Mouse (Mus musculus): Measurements from ENCODE around the gene Shtn1. TPM values are rescaled to one million over a fixed set of nuclear protein-coding genes. Genes with fewer than 3 reads are reported as not detected.

Shtn1 gene
- total RNA-seq (2015): 0.42 and 0.71 TPM in 2 replicates
- 1.1 and 1.3 TPM in 2 replicates for total RNA-seq (2017)

DNA sequence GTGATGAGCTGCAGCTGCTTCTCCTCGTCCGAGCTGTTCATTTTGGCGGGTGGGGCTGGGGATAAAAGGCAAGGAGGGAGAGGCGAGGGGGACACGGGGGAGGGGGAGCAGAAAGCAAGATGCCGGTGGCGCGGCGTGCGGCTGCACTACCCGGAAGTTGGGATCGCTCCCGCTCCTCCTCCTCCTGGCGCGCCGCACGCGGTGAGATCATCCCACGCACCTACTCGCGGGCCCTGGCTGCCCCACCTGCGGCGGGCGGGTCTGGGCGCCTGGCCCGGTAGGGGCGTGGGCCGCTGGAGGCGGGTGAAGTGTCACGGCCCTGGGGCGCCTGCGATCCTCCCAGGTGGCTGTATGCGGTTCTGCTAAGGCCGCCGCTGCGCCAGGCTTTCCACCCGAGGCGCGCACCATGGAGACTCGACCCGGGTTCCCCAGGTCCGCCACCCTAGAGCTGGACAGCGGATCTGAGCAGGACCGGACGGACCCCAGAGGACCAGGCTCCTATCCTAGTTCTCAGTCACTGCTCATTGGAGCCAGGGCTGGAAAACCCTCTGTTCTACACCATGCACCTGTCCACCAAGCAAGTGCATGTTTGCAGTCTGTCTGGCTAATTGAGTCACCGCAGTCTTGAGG is at the start of gene Shtn1:
Gene Shtn1 (minus strand): TSS at position 629 of the 630 bp plus-strand sequence.
- ATAC-seq (replicated peaks; ENCODE audit: poor library complexity): no peak

- 0 out of 2 replicates have a peak, but pooled peaks have one; percentile 29 for ATAC-seq (replicated peaks; ENCODE audit: poor library complexity)
Observed at GRCm38 (mm10) chr19:59114152-59114551, 38.3 kb upstream of the Shtn1 start.

DNA sequence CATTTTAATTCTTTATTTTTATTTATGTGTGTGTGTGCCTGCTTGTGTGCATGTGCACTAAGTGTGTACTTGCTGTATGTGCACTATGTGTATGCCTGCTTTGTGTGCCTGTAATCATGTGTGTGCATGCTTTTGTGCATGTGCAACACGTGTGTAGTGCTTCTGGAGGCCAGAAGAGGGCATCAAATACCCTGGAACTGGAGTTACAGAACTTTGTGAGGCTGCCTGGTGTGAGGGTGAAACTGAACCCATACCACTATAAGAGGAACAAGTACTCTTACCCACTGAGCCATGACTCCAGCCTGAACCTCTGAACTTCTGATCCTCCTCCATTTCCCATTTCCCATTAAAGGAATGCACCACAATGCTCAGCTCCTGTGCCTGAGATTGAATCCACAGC is 34.0 kb upstream of the Shtn1 start:
- ATAC-seq (replicated peaks; ENCODE audit: poor library complexity): no peak

DNA sequence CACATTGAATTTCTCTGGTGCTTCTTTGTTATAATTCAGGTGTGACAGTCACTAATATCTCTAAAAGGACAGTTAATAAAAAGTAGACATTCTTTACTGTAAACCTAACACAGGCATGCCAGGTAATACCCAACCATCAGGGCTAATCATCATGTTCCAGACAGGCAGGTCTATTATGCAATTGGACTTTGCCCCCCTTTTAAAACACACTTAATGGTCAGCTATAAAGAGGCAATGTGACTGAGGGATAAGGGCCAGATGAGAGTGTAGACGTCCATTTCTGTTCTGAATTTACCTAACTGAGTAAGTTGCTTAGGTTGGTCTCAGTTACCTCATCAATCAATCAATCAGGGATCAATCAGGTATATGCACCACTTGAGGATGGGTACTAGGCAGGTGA is 22.4 kb upstream of the Shtn1 start:
- no peak for ATAC-seq (replicated peaks; ENCODE audit: poor library complexity)

DNA sequence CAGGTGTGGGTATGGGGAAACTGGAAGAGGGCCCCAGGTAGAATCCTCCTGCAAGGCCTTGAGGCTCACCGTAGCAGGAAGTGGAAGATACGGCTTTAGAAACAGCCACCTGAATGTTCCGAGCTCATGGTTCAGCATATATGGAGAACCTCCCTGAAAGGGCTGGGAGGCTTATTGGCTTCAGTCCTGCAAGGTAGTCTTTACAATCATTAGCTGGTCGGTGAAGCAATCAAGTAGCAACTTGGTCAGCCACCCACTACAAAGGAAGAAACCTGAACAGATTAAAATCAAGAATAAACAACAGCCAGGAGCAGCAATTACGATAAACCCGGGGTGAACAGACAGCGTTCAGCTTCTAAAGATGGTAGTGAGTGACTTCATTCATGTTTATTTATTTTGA is 16.4 kb upstream of the Shtn1 start:
- ATAC-seq (replicated peaks; ENCODE audit: poor library complexity): no peak

- ATAC-seq (replicated peaks; ENCODE audit: poor library complexity): no peak
Observed at GRCm38 (mm10) chr19:59090337-59090736, 14.4 kb upstream of the Shtn1 start.

- no peak for ATAC-seq (replicated peaks; ENCODE audit: poor library complexity)
Observed at GRCm38 (mm10) chr19:59084296-59084695, 8.4 kb upstream of the Shtn1 start.

- no peak for ATAC-seq (replicated peaks; ENCODE audit: poor library complexity)
Observed at GRCm38 (mm10) chr19:59076131-59076530, 231 bp upstream of the Shtn1 start.

DNA sequence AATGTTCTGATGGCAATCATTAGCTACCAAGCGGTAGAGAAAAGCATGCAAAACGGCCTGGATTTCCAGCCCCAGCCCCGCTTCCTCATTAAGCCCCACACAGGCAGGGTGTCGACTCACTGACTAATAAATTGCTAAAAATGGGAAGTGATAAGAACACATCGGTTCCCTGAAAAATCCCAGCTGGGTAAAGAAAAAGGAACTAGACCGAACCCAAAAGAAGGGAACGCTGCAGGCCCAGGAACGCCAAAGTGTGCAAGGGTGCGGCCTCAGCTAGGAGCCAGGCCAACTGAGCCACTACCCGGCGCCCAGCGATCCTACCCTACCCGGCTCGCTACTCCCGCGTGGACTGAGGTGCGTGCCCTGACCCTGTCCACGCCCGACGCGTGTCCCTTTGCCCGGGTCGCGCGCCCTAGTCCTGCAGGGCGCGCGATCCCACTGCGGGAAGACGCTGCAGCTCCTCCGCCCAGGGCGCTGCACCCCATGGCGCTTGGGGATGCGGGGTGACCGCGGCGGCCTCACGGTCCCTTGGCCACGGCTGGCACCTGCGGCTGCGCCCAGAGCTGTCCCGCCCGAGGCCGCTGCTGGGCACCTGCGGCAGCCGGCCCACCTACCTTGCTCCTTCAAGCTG is 944 bp downstream of the Shtn1 start:
- ATAC-seq (replicated peaks; ENCODE audit: poor library complexity): peak; percentile 71

DNA sequence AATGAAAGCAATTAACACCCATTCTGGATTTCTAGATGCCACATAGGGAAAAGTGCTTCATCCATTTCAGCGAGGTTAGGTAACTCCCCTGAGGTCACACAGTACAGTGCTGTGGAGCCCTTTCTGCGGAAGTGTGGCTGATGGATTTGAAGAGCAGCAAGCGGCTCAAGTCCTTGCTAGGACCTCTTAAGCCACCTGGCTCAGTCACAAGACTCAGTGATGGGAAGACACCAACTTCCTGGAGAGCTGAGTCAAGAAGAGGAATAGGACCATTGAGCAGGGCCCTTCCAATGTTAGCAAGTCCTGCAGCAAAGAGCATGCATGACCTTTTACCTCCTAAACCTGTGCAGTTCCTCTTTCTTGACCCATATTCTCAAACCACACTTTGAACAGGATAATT is 1.5 kb downstream of the Shtn1 start:
- peak; percentile 30 for ATAC-seq (replicated peaks; ENCODE audit: poor library complexity)

GRCm38 (mm10) chr19:59073006-59073405 is 2.9 kb downstream of the Shtn1 start:
- no peak for ATAC-seq (replicated peaks; ENCODE audit: poor library complexity)

DNA sequence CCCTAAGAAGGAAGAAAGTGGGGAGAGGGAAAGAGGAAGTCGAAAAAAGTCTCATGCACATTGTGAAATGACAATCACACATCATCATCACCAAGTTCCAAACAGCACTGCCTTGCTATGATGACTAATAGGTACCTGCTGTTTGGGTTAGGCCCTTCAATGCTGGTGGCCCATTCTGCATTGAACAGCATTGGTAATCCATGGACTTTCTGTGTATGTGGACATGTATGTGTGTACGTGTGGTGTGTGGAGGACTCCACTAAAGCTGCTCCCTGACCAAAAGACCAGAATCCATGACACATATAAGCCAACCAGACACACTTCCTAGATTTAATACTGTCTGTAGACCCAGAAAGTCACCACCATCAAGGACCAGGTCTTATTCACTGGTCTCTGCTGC is 3.9 kb downstream of the Shtn1 start:
- peak; percentile 49 for ATAC-seq (replicated peaks; ENCODE audit: poor library complexity)

- peak; percentile 68 for ATAC-seq (replicated peaks; ENCODE audit: poor library complexity)
Observed at GRCm38 (mm10) chr19:59071396-59071795, 4.5 kb downstream of the Shtn1 start.

- no peak for ATAC-seq (replicated peaks; ENCODE audit: poor library complexity)
Observed at GRCm38 (mm10) chr19:59067652-59068051, 8.2 kb downstream of the Shtn1 start.

- ATAC-seq (replicated peaks; ENCODE audit: poor library complexity): no peak
Observed at GRCm38 (mm10) chr19:59066670-59067069, 9.2 kb downstream of the Shtn1 start.

GRCm38 (mm10) chr19:59066115-59066514 is 9.8 kb downstream of the Shtn1 start:
- ATAC-seq (replicated peaks; ENCODE audit: poor library complexity): no peak

GRCm38 (mm10) chr19:59064616-59065015 is 11.3 kb downstream of the Shtn1 start:
- no peak for ATAC-seq (replicated peaks; ENCODE audit: poor library complexity)

DNA sequence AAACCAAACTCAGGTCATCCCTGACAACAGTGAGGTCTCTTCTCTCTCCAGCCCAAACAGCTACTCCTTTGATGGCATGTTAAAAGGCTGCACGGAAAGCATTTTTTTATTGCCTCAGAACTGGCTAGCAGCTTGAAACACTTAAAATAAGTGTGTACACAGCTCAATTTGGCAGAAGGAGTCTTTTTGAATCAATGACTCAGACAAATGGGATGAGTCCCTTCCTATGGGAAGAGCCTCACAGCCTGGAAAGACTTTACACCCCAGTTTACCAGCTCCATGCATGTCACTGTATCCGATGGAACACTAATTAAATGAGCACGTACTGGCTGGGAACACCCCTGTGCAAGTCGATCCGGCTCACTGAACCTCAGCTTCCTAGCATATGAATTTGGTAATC is 12.3 kb downstream of the Shtn1 start:
- no peak for ATAC-seq (replicated peaks; ENCODE audit: poor library complexity)

- no peak for ATAC-seq (replicated peaks; ENCODE audit: poor library complexity)
Observed at GRCm38 (mm10) chr19:59058105-59058504, 17.8 kb downstream of the Shtn1 start.

DNA sequence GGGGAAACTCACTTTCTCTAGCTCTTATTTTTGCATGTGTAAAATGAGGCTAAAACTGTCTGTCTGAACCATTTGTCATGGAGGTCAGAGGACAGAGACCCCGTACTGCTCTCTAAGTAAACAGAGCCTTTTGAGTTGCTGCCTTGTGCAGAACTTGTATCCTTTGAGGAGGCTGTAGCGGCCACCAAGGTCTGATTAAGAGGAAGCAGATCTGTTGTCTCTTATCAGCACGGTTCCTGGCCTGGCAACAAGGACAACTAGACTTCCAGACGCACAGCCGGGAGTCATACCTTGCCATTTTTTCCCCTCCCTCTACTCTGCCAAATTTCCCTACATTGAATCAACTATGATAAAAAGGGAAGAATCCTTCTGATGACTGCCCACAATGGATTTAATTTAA is 18.5 kb downstream of the Shtn1 start:
- no peak for ATAC-seq (replicated peaks; ENCODE audit: poor library complexity)

DNA sequence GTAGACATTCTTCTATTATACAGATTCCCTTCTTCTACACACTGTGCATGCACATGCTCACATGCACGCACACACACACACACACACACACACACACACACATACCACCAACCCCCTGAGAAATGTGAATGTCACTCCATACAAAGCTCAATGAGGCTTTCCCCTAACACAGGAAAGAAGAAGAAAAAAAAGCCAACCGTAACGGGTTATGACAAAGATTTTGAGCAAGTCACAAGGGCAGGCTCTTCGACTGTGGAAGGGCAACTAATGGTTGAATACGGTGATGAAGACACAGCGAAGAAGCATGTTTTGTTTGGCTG is 21.3 kb downstream of the Shtn1 start:
- no peak for ATAC-seq (replicated peaks; ENCODE audit: poor library complexity)

DNA sequence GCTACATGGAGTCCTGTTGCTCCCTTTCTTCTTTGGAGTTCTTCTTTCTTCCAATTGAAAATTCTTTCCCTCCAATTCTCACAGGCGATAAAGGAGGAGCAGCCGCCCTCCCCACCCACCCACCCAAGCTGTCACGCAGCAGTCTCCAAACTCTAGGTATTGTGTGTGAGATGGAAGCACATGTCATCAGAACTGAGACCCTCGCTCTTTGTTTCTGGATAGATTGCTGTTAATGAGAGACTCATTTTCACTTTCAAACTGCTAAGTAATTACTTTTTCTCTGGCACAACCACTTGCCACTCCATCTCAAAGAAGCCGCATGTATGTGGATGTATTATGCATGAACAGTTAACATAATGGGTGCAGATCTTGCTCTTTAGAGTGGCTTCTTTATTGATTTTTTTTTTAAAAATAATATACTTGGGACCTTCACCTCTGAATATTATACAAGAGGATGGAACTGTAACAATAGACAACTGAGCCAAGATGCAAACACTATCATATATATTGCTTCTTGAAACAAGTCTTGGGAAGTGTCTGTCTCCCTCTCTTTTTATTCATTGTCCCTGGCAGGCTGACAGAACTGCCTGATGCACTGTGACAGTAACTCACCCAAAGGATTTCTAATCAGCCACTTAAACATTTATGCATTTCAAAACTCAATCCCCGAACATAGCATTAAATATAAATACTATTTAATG is 21.8 kb downstream of the Shtn1 start:
- ATAC-seq (replicated peaks; ENCODE audit: poor library complexity): no peak
